Comparison of ENCODE assay signal across 11 mouse cellular contexts in the genomic region with DNA sequence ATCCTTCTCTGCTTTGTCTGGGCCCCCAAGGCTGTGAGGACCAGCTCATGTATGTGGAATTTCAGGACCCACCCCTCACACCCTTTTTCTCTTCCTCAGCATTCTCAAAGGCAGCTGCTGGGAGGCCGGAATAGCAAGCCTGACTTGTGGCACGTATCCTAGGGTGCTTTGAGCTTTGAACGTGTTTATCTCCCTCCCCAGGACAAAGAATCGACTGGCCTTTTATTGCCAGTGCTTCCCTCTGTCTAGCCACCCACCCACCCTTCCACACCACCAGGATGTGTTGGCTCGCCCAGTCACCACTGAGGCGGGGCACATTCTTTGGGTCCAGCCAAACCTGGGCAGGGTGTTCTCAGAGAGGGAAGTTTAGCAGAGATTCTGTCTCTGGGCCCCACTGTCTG. TPM values are rescaled to one million over a fixed set of nuclear protein-coding genes. Genes with fewer than 3 reads are reported as not detected.
DNase-seq lines count a peak whose midpoint lies in the region; ATAC-seq and TF ChIP-seq lines count a peak whose summit lies in the region.
"Had no signal": no experiment of that assay in that cellular context is flagged by ENCODE, and none has a peak within 500 bp of the region (broad histone marks: within the 10 kb centered on the region; RNA-seq: fewer than 3 reads in every experiment).

No protein-coding gene starts in this region.

- no peak for TF ChIP-seq POLR2A in heart, adult 2 months (IDR thresholded peaks at IDR 0.05; ENCODE audit: insufficient read depth, low read depth, low read length)
- no peak for TF ChIP-seq POLR2A in embryonic fibroblast, embryonic 13.5 days (IDR thresholded peaks at IDR 0.05; ENCODE audit: low read depth, low read length)

- no peaks in the 10 kb centered on the region for H3K79me2 ChIP-seq in heart, adult 2 months (replicated peaks; ENCODE audit: control insufficient read depth, insufficient read depth, low read length)

- WGBS in heart, adult 2 months = 50% methylated on average over 6 of the region's 6 CpGs
- 43% methylated on average over 6 of the region's 6 CpGs for whole genome bisulfite sequencing in limb, embryonic 12.5 days

- H3K4me3 ChIP-seq in heart, adult 2 months = no peak overlapping the region
- H3K4me3 ChIP-seq in E14TG2a.4 (replicated peaks; ENCODE audit: low read length) = 0 out of 2 replicates have a peak overlapping the region, but pooled peaks have one; percentile 29
- no peak overlapping the region for H3K4me3 ChIP-seq in embryonic fibroblast, embryonic 13.5 days (ENCODE audit: insufficient read depth, low read length)
- H3K4me3 ChIP-seq in limb, embryonic 12.5 days (replicated peaks) = no peak overlapping the region
- H3K4me3 ChIP-seq: embryonic facial prominence, embryonic 12.5 days had no signal

- ATAC-seq in limb, embryonic 12.5 days (ENCODE audit: insufficient number of reproducible peaks, insufficient read depth, low FRiP score, low TSS enrichment, low read depth) = no peak
- ATAC-seq in cerebellum, adult (ENCODE audit: insufficient number of reproducible peaks, low FRiP score, low TSS enrichment) = no peak

- H3K4me2 ChIP-seq in limb, embryonic 12.5 days = no peak overlapping the region
- H3K4me2 ChIP-seq: embryonic facial prominence, embryonic 12.5 days had no signal

- H3K27me3 ChIP-seq in heart, adult 2 months (ENCODE audit: control insufficient read depth, insufficient read depth, low read length) = no peaks in the 10 kb centered on the region
- H3K27me3 ChIP-seq in E14TG2a.4 (ENCODE audit: insufficient read depth, low read length) = no peaks in the 10 kb centered on the region
- H3K27me3 ChIP-seq in limb, embryonic 12.5 days = no peaks in the 10 kb centered on the region
- H3K27me3 ChIP-seq: embryonic facial prominence, embryonic 12.5 days had no signal

- TF ChIP-seq CTCF in heart, adult 2 months (IDR thresholded peaks at IDR 0.05) = no peak
- TF ChIP-seq CTCF in E14TG2a.4 (conservative IDR thresholded peaks at IDR 0.05; ENCODE audit: low read length) = no peak
- TF ChIP-seq CTCF in embryonic fibroblast, embryonic 13.5 days (IDR thresholded peaks at IDR 0.05; ENCODE audit: borderline replicate concordance, insufficient read depth, low read length) = no peak

- H3K36me3 ChIP-seq in heart, adult 2 months (ENCODE audit: control insufficient read depth, insufficient read depth, low read length) = no peaks in the 10 kb centered on the region
- H3K36me3 ChIP-seq in E14TG2a.4 (ENCODE audit: insufficient read depth, low read length) = peaks cover 29% of the 10 kb centered on the region
- peaks cover 32% of the 10 kb centered on the region for H3K36me3 ChIP-seq in limb, embryonic 12.5 days

- no peak overlapping the region for H3K9ac ChIP-seq in heart, adult 2 months (ENCODE audit: low read depth, low read length)
- H3K9ac ChIP-seq in limb, embryonic 12.5 days (replicated peaks) = no peak overlapping the region
- H3K9ac ChIP-seq: embryonic facial prominence, embryonic 12.5 days had no signal

- peaks cover 11% of the 10 kb centered on the region for H3K4me1 ChIP-seq in heart, adult 2 months (ENCODE audit: control insufficient read depth, insufficient read depth, low read length)
- H3K4me1 ChIP-seq in E14TG2a.4 (replicated peaks; ENCODE audit: low read depth, low read length) = peaks cover 89% of the 10 kb centered on the region
- H3K4me1 ChIP-seq in embryonic fibroblast, embryonic 13.5 days (ENCODE audit: control insufficient read depth, insufficient read depth, low read length) = peaks cover 25% of the 10 kb centered on the region
- peaks cover 19% of the 10 kb centered on the region for H3K4me1 ChIP-seq in limb, embryonic 12.5 days (replicated peaks)

- intact Hi-C loops in heart, adult 2 months (cut with DNase I) = no loop called here

- peak in 1 of 2 experiments; percentile 46 for DNase-seq in heart, adult 2 months
- no peak for DNase-seq in heart, adult 8-10 months (ENCODE audit: low spot score)
- DNase-seq in cerebellum, postnatal 14 days = no peak
- DNase-seq in cerebellum, postnatal 25 days = no peak
- DNase-seq: adrenal gland, postnatal 36 days had no signal

- no peaks in the 10 kb centered on the region for H3K9me3 ChIP-seq in E14TG2a.4 (ENCODE audit: low read length)
- no peaks in the 10 kb centered on the region for H3K9me3 ChIP-seq in limb, embryonic 12.5 days
- H3K9me3 ChIP-seq: embryonic facial prominence, embryonic 12.5 days had no signal

- H3K27ac ChIP-seq in heart, adult 2 months = peak overlapping the region; percentile 74
- H3K27ac ChIP-seq in embryonic fibroblast, embryonic 13.5 days (ENCODE audit: insufficient read depth, low read length) = peak overlapping the region; percentile 73
- H3K27ac ChIP-seq in limb, embryonic 12.5 days = peak overlapping the region; percentile 43; the same call in 1 of the 2 replicates
- H3K27ac ChIP-seq: embryonic facial prominence, embryonic 12.5 days had no signal

- TF ChIP-seq EP300 in heart, adult 2 months (IDR thresholded peaks at IDR 0.05; ENCODE audit: insufficient read depth, low read depth, low read length) = peak; percentile 50; the same call in 1 of the 2 replicates

RNA-seq across cellular contexts. Expression of a gene that starts 3.0 kb away (rescaled TPM):
- not detected for total RNA-seq in heart, adult 2 months (2021)
- polyA plus RNA-seq in heart, adult 2 months (2012; rRNA removed) = not detected in 2 replicates
- total RNA-seq in heart, adult 8-10 months (2022) = not detected
- not detected in 2 replicates for polyA plus RNA-seq in embryonic fibroblast, embryonic 13.5 days (2011; ENCODE audit: insufficient read length, low read depth, missing spikeins)
- polyA plus RNA-seq in limb, embryonic 12.5 days (2016; fragmentation: Nextera tagmentation; extraction: Ambion mirVana) = not detected in 2 replicates
- total RNA-seq: adrenal gland, postnatal 36 days; hematopoietic stem cell, adult 5-6 weeks had no signal
- polyA plus RNA-seq: embryonic facial prominence, embryonic 12.5 days had no signal

RNA-seq across cellular contexts. Expression of a gene that starts 40.3 kb away (rescaled TPM):
- total RNA-seq in heart, adult 2 months (2021) = under 1 TPM in 1 of 2 experiments, not detected in 1; 0.07 TPM
- 0.12 and 0.57 TPM in 2 replicates for polyA plus RNA-seq in heart, adult 2 months (2012; rRNA removed)
- under 1 TPM in 3 of 4 experiments, not detected in 1; 0.06 to 0.17 (median 0.11) TPM for total RNA-seq in heart, adult 8-10 months (2022)
- polyA plus RNA-seq in embryonic fibroblast, embryonic 13.5 days (2011; ENCODE audit: insufficient read length, low read depth, missing spikeins) = not detected in 2 replicates
- polyA plus RNA-seq in limb, embryonic 12.5 days (2016; fragmentation: Nextera tagmentation; extraction: Ambion mirVana) = not detected in 2 replicates
- total RNA-seq: hematopoietic stem cell, adult 5-6 weeks had no signal

RNA-seq across cellular contexts. Expression of a gene that starts 48.6 kb away (rescaled TPM):
- 10 to 100 TPM in 1 of 2 experiments, 1 to 10 TPM in 1; 8.9 to 13.7 TPM for total RNA-seq in heart, adult 2 months (2021)
- polyA plus RNA-seq in heart, adult 2 months (2012; rRNA removed) = 12.4 and 15.3 TPM in 2 replicates
- total RNA-seq in heart, adult 8-10 months (2022) = 10 to 100 TPM; 11.0 to 14.3 (median 12.2) TPM
- 4.7 and 6.4 TPM in 2 replicates for polyA plus RNA-seq in embryonic fibroblast, embryonic 13.5 days (2011; ENCODE audit: insufficient read length, low read depth, missing spikeins)
- 17.8 and 18.4 TPM in 2 replicates for polyA plus RNA-seq in limb, embryonic 12.5 days (2016; fragmentation: Nextera tagmentation; extraction: Ambion mirVana)
